Mouse (Mus musculus) right cerebral cortex, postnatal 14 days (tissue): Measurements from ENCODE around the gene Ctu2.

Source experiments
- DNase-seq: peaks from one replicate; pipeline ENCODE4 v3.0.0; 2022

Gene Ctu2

DNA sequence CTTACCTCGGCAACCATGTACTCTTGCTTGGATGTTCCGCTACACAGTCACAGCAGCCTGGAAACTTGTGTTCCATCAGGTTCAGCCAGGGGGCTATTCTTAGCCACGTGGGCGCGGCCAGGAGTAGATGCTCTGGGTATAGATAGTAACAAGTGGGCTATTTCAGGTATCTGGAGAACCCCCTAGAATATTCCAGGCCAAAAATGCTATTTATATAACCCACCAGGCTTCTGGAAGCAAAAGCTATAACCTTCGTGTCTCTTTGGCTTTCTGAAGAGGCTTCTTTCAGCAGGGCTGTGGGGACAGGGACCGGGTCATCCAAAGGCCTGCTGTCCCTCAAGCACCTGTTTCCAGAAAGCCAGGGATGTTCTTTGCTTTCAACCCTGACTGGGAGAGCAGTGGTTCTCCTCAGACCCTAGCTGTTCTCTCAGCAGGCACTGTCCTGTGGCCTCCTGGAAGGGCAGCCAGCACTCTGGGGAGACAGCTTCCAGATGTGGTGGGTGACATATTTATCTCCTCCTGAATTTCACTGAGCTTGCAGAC, 24.7 kb upstream of the Ctu2 start:
- DNase-seq: no peak

- no peak for DNase-seq
Observed at GRCm38 (mm10) chr8:122452154-122452553, 23.8 kb upstream of the Ctu2 start.

DNA sequence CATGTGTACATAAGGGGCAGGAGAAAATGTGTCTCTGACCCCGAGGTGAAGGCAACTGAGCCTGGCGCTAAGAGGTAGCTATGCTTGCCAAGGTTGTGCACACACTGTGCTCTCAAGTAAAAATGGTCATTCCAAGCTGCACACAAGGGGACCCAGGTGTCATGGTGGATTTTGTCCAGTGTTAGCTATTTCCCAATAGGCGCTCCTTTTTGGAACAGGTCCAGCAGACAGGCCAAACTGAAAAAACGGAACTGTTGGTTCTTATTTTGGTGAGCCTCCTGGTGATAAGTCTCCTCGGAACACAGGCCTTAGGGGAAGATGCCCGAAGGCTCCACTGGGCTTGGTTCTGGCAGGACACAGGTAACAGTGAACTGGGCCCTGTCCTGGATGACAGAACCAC, 21.5 kb upstream of the Ctu2 start:
- no peak for DNase-seq

DNA sequence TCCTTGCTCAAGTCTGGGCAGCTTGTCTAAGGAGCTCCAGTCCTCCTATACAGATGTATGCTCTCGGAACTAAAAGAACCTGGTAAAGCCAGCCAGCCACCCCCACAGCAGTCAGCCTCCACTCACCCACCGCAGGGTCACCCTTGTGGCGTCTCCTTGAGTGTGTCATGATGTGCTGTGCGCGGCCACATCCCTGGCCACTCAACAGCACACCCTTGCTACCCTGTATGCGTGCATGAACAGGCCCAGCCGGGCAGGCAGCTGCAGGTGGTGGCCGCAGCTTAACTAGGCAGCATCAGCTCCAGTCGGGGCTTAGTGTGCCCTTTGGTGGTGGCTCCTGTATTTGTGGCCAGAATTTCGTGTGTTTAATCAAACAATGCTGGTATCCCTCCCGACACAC, 18.8 kb upstream of the Ctu2 start:
- no peak for DNase-seq

DNA sequence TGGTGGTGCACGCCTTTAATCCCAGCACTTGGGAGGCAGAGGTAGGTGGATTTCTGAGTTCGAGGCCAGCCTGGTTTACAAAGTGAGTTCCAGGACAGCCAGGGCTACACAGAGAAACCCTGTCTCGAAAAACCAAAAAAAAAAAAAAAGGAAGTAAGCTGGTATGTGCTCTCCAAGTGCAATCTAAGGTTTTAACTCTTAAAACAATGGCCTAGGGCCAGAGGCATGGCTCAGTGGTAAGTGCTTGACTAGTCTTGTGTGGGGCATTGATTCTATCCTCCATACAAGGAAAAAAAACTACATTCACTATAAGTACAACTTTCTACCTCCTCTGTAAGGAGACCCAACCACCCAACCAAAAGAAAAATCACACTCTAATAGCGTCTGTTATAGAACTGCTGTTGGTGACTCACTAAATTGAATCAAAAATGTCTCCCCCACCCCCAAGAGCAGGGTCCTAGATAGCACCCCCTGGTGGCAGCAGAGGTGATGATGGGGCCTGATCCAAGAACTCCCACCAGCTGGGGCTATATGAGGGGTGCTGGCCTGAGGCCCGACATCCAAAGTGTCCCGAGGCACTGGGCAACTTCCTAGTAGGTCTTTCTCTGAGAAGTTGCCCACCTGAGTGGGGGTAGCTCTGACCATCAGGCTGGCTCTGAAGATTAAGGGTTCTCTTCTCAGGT, 16.6 kb upstream of the Ctu2 start:
- DNase-seq: no peak

DNA sequence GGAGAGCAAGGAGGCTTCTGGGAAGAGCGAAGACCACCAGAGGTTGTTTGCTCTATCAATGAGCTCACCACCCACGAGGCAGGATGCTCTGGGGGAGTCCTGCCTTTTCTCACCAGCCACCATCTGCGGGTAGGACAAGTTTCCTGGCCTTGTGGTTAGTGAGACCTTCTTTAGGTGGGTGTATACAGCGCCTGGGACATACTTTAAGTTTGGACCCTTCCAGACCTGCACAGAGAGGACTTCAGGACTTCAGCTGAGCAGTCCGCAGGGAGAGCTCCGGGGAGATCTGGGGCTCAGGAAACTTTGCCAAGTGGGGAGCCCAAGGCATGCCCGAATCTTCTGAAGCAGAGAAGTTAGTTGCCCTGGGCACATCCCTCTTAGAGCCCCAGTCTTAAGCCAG, 16.0 kb upstream of the Ctu2 start:
- no peak for DNase-seq

- DNase-seq: no peak
Observed at GRCm38 (mm10) chr8:122460524-122461472, 15.1 kb upstream of the Ctu2 start, which contains the start of gene Snai3. Snai3 (minus strand) TSS chr8:122460733.

GRCm38 (mm10) chr8:122461473-122462148, 14.3 kb upstream of the Ctu2 start:
- peak; percentile 27 for DNase-seq

- no peak for DNase-seq
Observed at GRCm38 (mm10) chr8:122462510-122462909, 13.4 kb upstream of the Ctu2 start.

DNA sequence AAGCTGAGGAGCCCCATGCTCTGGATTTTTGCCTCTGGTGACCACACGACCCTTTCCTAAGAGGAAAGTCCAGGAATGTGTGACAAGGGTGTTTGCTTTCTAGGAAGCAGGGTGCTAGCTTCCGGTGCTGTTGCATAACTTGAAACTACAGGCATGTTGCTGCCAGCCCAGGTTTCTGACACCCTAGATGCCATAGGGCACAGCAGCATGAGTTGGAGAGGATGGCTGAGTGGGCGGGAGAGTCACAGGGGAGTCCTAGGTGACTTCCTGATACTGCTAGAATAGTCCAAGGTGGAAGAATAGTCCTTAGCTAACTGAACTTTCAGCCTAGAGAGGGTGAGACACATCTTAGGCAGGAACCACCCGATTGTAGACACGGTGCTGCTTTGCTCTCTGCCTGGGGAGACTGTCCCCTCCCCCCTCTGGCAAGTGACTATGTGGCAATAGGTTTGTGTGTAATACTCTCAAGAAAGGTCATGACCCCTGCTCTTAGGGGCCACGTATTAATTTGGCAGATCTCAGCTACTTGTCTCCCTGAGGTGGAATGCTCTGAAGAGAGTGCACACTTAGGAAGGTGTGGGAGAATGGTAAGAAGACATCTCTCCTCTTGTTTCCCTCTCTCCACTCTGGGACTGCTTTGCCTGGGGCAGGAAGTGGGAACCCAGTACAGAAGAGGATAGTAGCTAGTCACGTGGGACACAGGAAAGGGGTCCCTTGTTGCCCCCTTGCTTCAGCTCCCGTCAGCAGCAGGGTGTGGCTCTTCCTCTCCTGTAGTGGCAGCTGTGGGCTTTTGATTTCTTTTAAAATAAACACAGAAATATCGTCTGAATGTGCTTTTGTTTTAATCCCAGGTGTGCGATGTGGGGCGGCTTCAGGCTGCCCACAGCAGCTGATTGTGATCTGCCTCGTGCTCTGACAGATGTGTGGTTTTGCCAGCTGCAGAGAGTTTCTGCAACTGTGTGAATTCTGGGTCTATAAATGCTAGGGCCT, 12.0 kb upstream of the Ctu2 start:
- no peak for DNase-seq

DNA sequence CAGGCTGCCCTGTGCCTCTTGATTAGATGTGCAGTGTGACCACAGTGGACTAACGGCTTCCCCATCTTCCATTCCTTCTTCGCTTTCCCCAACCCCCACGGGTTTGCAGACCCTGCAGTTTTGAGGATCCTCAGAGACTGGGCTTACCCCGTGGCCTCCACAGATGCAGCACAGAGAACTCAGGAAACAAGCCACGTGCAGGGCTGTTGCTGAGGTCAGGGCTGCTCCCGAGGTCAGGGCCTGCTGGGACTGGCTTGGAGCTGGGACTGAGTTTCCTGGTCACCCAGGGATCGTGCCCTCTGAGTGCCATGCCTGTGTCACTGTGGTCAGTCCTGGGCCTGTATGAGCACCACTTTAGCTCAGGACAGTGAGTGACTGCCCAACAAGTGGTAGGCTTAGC, 11.0 kb upstream of the Ctu2 start:
- DNase-seq: no peak

GRCm38 (mm10) chr8:122467816-122468215, 8.1 kb upstream of the Ctu2 start:
- DNase-seq: no peak

DNA sequence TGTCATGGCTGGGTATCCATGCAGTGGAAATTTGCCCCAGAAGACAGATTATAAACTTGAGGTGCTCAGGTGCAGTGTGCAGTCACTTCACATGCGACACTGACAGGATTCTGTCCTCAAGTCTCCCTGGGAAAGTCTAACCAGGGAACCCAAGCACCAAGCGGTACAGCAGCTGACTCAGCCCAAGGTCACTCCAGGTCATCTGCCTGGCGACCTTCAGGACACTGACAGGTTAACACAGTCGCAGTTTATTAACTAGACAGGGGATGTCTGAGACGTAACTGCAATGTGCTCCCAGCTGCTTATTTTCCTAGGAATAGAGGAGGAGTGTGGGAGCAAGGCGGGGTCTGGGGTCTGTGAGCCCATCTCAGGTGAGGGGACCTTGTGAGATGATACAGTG, 6.5 kb upstream of the Ctu2 start:
- DNase-seq: peak; percentile 7

- peak; percentile 8 for DNase-seq
Observed at GRCm38 (mm10) chr8:122469965-122470364, 6.0 kb upstream of the Ctu2 start.

- DNase-seq: peak; percentile 4
Observed at GRCm38 (mm10) chr8:122470691-122471090, 5.3 kb upstream of the Ctu2 start.

- DNase-seq: no peak
Observed at GRCm38 (mm10) chr8:122473911-122474421, 2.0 kb upstream of the Ctu2 start.

DNA sequence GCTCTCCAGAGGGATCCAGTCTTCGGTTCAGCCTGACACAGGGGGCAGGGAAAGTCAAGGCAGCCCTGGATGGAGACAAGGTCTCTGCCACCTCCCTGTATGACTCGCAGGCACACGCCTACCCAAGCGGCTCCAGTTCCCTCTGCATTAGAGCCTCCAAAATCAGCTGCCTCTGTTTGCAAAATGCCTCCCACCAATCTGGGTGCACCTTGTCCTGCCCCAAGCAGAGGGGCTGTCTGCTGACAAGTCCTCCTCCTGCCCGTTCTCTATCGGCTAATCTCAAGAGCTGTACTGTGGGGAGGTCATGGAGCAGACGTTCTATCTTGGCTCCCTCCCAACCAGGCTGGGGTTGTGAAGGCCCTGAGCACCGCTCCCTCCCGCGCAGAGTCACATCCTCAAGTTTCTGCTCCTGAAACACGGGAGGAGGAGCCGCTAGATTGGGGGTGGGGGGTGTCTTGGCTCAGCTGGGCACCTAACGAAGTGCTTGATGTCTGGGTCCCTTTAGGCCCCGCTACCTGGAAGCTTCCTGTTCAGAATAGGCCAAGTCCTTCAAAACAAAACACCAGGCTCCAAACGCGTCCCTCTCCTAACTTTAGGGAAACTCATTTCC, 887 bp upstream of the Ctu2 start:
- no peak for DNase-seq

- DNase-seq: no peak
Observed at GRCm38 (mm10) chr8:122482448-122482847, 6.5 kb downstream of the Ctu2 start.

- DNase-seq: no peak
Observed at GRCm38 (mm10) chr8:122483877-122484276, 7.9 kb downstream of the Ctu2 start.

DNA sequence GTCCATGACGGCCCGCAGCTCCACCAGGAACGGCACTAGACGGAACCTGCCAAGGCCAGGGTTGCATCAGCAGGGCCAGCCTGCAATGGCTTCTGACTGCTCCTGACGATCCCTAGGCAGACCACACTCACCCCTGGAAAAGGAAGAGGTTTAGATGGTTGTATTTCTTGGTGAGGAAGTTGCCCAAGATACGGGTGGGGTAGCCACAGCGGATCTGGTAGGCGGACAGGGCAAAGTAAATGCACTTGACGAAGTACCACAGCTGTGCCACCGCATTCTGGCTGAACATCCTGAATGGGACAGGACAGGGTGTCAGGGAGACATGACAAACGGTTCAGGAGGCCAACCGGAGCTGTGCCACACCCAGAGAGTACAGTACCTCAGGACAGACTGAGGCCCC, 8.9 kb downstream of the Ctu2 start:
- DNase-seq: no peak

DNA sequence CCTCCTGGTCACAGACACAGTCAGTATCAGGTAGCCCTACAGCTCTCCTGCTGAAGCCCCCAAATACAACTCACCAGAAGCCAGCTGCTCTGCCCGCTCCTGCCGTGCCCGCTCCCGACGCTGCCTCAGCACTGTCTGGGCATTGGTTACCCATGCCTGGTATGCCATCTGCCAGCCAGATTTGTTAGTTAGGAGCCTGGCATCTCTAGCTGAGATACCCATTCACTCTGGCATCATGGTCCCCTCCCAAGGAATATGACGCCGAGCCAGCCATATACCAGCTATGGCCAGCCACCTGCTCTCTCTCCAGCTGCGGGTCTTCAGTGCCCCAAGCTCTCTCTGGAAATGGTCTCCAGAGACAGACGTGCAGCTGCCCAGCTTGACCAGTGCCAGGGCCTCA, 12.4 kb downstream of the Ctu2 start:
- no peak for DNase-seq
